Mouse (Mus musculus) heart, postnatal 0 days (tissue): ENCODE measurements around the gene Gm4707.
"Not testable (repeated sequence)": the region's sequence is repeated elsewhere in the genome, so short reads cannot be mapped to it uniquely, and the experiment has no call there.

Source experiments
- CTCF ChIP-seq: IDR thresholded peaks from 2 replicates; pipeline ENCODE4 v1.5.1; 2016; ENCODE audit warnings: antibody characterized with exemption, control low read depth, low read depth
- EP300 ChIP-seq: IDR thresholded peaks from 2 replicates; pipeline ENCODE4 v1.6.1; 2016; ENCODE audit warnings: antibody characterized with exemption, low read depth

GRCm38 (mm10) chr17:71457361-71457760 is 2.4 kb downstream of the Gm4707 start:
- not testable (repeated sequence) for TF ChIP-seq CTCF, EP300
